Mouse (Mus musculus): ENCODE results near the gene Phkg2. TPM values are rescaled to one million over a fixed set of nuclear protein-coding genes. Genes with fewer than 3 reads are reported as not detected.

Gene Phkg2
- polyA plus RNA-seq, 1 experiment from 2014 or later: 60.5 TPM

- H3K9me3 ChIP-seq (ENCODE audit: control insufficient read depth, low read length): no peaks in the 10 kb centered on the region
- no peak overlapping the region for H3K4me2 ChIP-seq (ENCODE audit: low read length)
- no peak overlapping the region for H3K9ac ChIP-seq (ENCODE audit: low read depth, low read length)
- H3K27me3 ChIP-seq (replicated peaks; ENCODE audit: control insufficient read depth, insufficient read depth, low read length): no peaks in the 10 kb centered on the region
- no peak for ATAC-seq
- H3K4me3 ChIP-seq (ENCODE audit: low read length): no peak overlapping the region
- H3K36me3 ChIP-seq (ENCODE audit: control insufficient read depth, insufficient read depth, low read length): peaks cover 62% of the 10 kb centered on the region
- H3K4me1 ChIP-seq (ENCODE audit: control insufficient read depth, insufficient read depth, low read depth, low read length): peaks cover 8% of the 10 kb centered on the region
- H3K27ac ChIP-seq (ENCODE audit: low read depth, low read length): no peak overlapping the region
- WGBS: 92% methylated on average over 14 of the region's 14 CpGs
These were observed 19.4 kb downstream of the Phkg2 start for GRCm38 (mm10) chr7:127592575-127592974.

GRCm38 (mm10) chr7:127596747-127597146, 23.6 kb downstream of the Phkg2 start:
- WGBS: 98% methylated on average over 17 of the region's 17 CpGs
- no peaks in the 10 kb centered on the region for H3K9me3 ChIP-seq (ENCODE audit: control insufficient read depth, low read length)
- H3K9ac ChIP-seq (ENCODE audit: low read depth, low read length): no peak overlapping the region
- no peak for ATAC-seq
- peaks cover 76% of the 10 kb centered on the region for H3K36me3 ChIP-seq (ENCODE audit: control insufficient read depth, insufficient read depth, low read length)
- H3K27ac ChIP-seq (ENCODE audit: low read depth, low read length): no peak overlapping the region
- no peak overlapping the region for H3K4me2 ChIP-seq (ENCODE audit: low read length)
- no peak overlapping the region for H3K4me3 ChIP-seq (ENCODE audit: low read length)
- H3K4me1 ChIP-seq (ENCODE audit: control insufficient read depth, insufficient read depth, low read depth, low read length): no peaks in the 10 kb centered on the region
- no peaks in the 10 kb centered on the region for H3K27me3 ChIP-seq (replicated peaks; ENCODE audit: control insufficient read depth, insufficient read depth, low read length)

- no peak for ATAC-seq
- Histone ChIP-seq H3K4me2 (ENCODE audit: low read length) (no peak overlapping the region), H3K4me3 (ENCODE audit: low read length) (no peak overlapping the region), H3K9ac (ENCODE audit: low read depth, low read length) (no peak overlapping the region), H3K27ac (ENCODE audit: low read depth, low read length) (no peak overlapping the region), H3K36me3 (ENCODE audit: control insufficient read depth, insufficient read depth, low read length) (peaks cover 59% of the 10 kb centered on the region), H3K4me1 (ENCODE audit: control insufficient read depth, insufficient read depth, low read depth, low read length) (no peaks in the 10 kb centered on the region), H3K27me3 (replicated peaks; ENCODE audit: control insufficient read depth, insufficient read depth, low read length) (no peaks in the 10 kb centered on the region), H3K9me3 (ENCODE audit: control insufficient read depth, low read length) (no peaks in the 10 kb centered on the region)
- 91% methylated on average over 7 of the region's 7 CpGs for WGBS
These were observed 27.5 kb downstream of the Phkg2 start for GRCm38 (mm10) chr7:127600612-127601011.

GRCm38 (mm10) chr7:127601735-127602134, 28.6 kb downstream of the Phkg2 start:
- no peak overlapping the region for H3K4me3 ChIP-seq (ENCODE audit: low read length)
- ATAC-seq: no peak
- H3K9me3 ChIP-seq (ENCODE audit: control insufficient read depth, low read length): no peaks in the 10 kb centered on the region
- H3K27ac ChIP-seq (ENCODE audit: low read depth, low read length): no peak overlapping the region
- H3K4me1 ChIP-seq (ENCODE audit: control insufficient read depth, insufficient read depth, low read depth, low read length): no peaks in the 10 kb centered on the region
- no peaks in the 10 kb centered on the region for H3K27me3 ChIP-seq (replicated peaks; ENCODE audit: control insufficient read depth, insufficient read depth, low read length)
- WGBS: 79% methylated on average over 4 of the region's 4 CpGs
- H3K4me2 ChIP-seq (ENCODE audit: low read length): no peak overlapping the region
- no peak overlapping the region for H3K9ac ChIP-seq (ENCODE audit: low read depth, low read length)
- peaks cover 48% of the 10 kb centered on the region for H3K36me3 ChIP-seq (ENCODE audit: control insufficient read depth, insufficient read depth, low read length)

GRCm38 (mm10) chr7:127602903-127603302, 29.8 kb downstream of the Phkg2 start:
- Histone ChIP-seq H3K9ac (ENCODE audit: low read depth, low read length) (no peak overlapping the region), H3K4me3 (ENCODE audit: low read length) (no peak overlapping the region), H3K36me3 (ENCODE audit: control insufficient read depth, insufficient read depth, low read length) (peaks cover 39% of the 10 kb centered on the region), H3K4me1 (ENCODE audit: control insufficient read depth, insufficient read depth, low read depth, low read length) (no peaks in the 10 kb centered on the region), H3K27ac (ENCODE audit: low read depth, low read length) (no peak overlapping the region), H3K9me3 (ENCODE audit: control insufficient read depth, low read length) (no peaks in the 10 kb centered on the region), H3K27me3 (replicated peaks; ENCODE audit: control insufficient read depth, insufficient read depth, low read length) (no peaks in the 10 kb centered on the region), H3K4me2 (ENCODE audit: low read length) (no peak overlapping the region)
- 91% methylated on average over 2 of the region's 2 CpGs for WGBS
- ATAC-seq: no peak

GRCm38 (mm10) chr7:127604256-127604655, 31.1 kb downstream of the Phkg2 start:
- Histone ChIP-seq H3K27ac (ENCODE audit: low read depth, low read length) (no peak overlapping the region), H3K4me1 (ENCODE audit: control insufficient read depth, insufficient read depth, low read depth, low read length) (no peaks in the 10 kb centered on the region), H3K4me3 (ENCODE audit: low read length) (no peak overlapping the region), H3K4me2 (ENCODE audit: low read length) (no peak overlapping the region), H3K27me3 (replicated peaks; ENCODE audit: control insufficient read depth, insufficient read depth, low read length) (no peaks in the 10 kb centered on the region), H3K9me3 (ENCODE audit: control insufficient read depth, low read length) (no peaks in the 10 kb centered on the region), H3K36me3 (ENCODE audit: control insufficient read depth, insufficient read depth, low read length) (peaks cover 39% of the 10 kb centered on the region), H3K9ac (ENCODE audit: low read depth, low read length) (no peak overlapping the region)
- 92% methylated on average over 10 of the region's 10 CpGs for WGBS
- no peak for ATAC-seq

- H3K4me1 ChIP-seq (ENCODE audit: control insufficient read depth, insufficient read depth, low read depth, low read length): no peaks in the 10 kb centered on the region
- H3K9me3 ChIP-seq (ENCODE audit: control insufficient read depth, low read length): no peaks in the 10 kb centered on the region
- no peak overlapping the region for H3K4me3 ChIP-seq (ENCODE audit: low read length)
- WGBS: 81% methylated on average over 6 of the region's 6 CpGs
- no peak overlapping the region for H3K4me2 ChIP-seq (ENCODE audit: low read length)
- H3K27me3 ChIP-seq (replicated peaks; ENCODE audit: control insufficient read depth, insufficient read depth, low read length): no peaks in the 10 kb centered on the region
- H3K36me3 ChIP-seq (ENCODE audit: control insufficient read depth, insufficient read depth, low read length): peaks cover 50% of the 10 kb centered on the region
- no peak overlapping the region for H3K27ac ChIP-seq (ENCODE audit: low read depth, low read length)
- no peak overlapping the region for H3K9ac ChIP-seq (ENCODE audit: low read depth, low read length)
- ATAC-seq: no peak
These were observed 34.0 kb downstream of the Phkg2 start for GRCm38 (mm10) chr7:127607150-127607549.

- H3K4me3 ChIP-seq (ENCODE audit: low read length): no peak overlapping the region
- WGBS: 97% methylated on average over 29 of the region's 29 CpGs
- H3K4me2 ChIP-seq (ENCODE audit: low read length): no peak overlapping the region
- no peak overlapping the region for H3K27ac ChIP-seq (ENCODE audit: low read depth, low read length)
- no peak overlapping the region for H3K9ac ChIP-seq (ENCODE audit: low read depth, low read length)
- peaks cover 37% of the 10 kb centered on the region for H3K36me3 ChIP-seq (ENCODE audit: control insufficient read depth, insufficient read depth, low read length)
- no peaks in the 10 kb centered on the region for H3K9me3 ChIP-seq (ENCODE audit: control insufficient read depth, low read length)
- H3K4me1 ChIP-seq (ENCODE audit: control insufficient read depth, insufficient read depth, low read depth, low read length): peaks cover 9% of the 10 kb centered on the region
- no peak for ATAC-seq
- no peaks in the 10 kb centered on the region for H3K27me3 ChIP-seq (replicated peaks; ENCODE audit: control insufficient read depth, insufficient read depth, low read length)
These were observed 37.9 kb downstream of the Phkg2 start for GRCm38 (mm10) chr7:127611011-127611410.

GRCm38 (mm10) chr7:127611561-127611960, 38.4 kb downstream of the Phkg2 start:
- no peak for ATAC-seq
- WGBS: 95% methylated on average over 26 of the region's 26 CpGs
- Histone ChIP-seq H3K27ac (ENCODE audit: low read depth, low read length) (no peak overlapping the region), H3K9me3 (ENCODE audit: control insufficient read depth, low read length) (no peaks in the 10 kb centered on the region), H3K4me3 (ENCODE audit: low read length) (no peak overlapping the region), H3K4me2 (ENCODE audit: low read length) (no peak overlapping the region), H3K36me3 (ENCODE audit: control insufficient read depth, insufficient read depth, low read length) (peaks cover 37% of the 10 kb centered on the region), H3K9ac (ENCODE audit: low read depth, low read length) (no peak overlapping the region), H3K27me3 (replicated peaks; ENCODE audit: control insufficient read depth, insufficient read depth, low read length) (no peaks in the 10 kb centered on the region), H3K4me1 (ENCODE audit: control insufficient read depth, insufficient read depth, low read depth, low read length) (peaks cover 13% of the 10 kb centered on the region)

- Histone ChIP-seq H3K4me2 (ENCODE audit: low read length) (peak overlapping the region; percentile 91), H3K27me3 (replicated peaks; ENCODE audit: control insufficient read depth, insufficient read depth, low read length) (no peaks in the 10 kb centered on the region), H3K27ac (ENCODE audit: low read depth, low read length) (no peak overlapping the region), H3K4me3 (ENCODE audit: low read length) (no peak overlapping the region; the same call in 1 of the 2 replicates), H3K36me3 (ENCODE audit: control insufficient read depth, insufficient read depth, low read length) (peaks cover 30% of the 10 kb centered on the region), H3K4me1 (ENCODE audit: control insufficient read depth, insufficient read depth, low read depth, low read length) (peaks cover 14% of the 10 kb centered on the region), H3K9me3 (ENCODE audit: control insufficient read depth, low read length) (no peaks in the 10 kb centered on the region), H3K9ac (ENCODE audit: low read depth, low read length) (no peak overlapping the region)
- 88% methylated on average over 8 of the region's 8 CpGs for WGBS
- ATAC-seq: no peak
These were observed 40.4 kb downstream of the Phkg2 start for GRCm38 (mm10) chr7:127613501-127613900.
